Mouse (Mus musculus): ENCODE measurements around the gene Rora. TPM values are rescaled to one million over a fixed set of nuclear protein-coding genes. Genes with fewer than 3 reads are reported as not detected.

The Rora gene
- polyA plus RNA-seq, 1 experiment from 2014 or later, result 7.6 TPM

DNA sequence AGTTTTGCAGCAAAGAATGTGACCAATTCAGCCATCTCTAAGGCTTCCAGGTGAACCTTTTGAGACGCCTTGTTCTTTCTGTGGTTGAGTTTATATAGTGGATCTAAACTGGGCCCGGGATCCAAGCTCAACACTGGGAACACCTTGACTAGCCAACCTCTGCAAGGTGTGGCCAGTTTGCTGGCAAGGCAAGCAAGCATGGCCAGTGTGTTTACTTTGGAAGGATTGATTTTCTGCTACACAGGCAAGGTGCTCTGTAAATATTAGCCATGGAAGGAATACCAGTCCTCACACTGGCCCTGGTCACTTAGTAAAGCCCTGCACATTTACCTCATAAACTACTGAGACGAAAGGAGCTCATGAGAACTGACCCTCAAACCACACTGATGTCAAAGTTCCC is 172.3 kb downstream of the Rora start:
- no peak overlapping the region for H3K4me2 ChIP-seq
- H3K27ac ChIP-seq, result peak overlapping the region; percentile 72; the same call in 1 of the 2 replicates
- H3K9ac ChIP-seq, result no peak overlapping the region
- no peak overlapping the region for H3K4me3 ChIP-seq (replicated peaks)
- 58% methylated on average over 3 of the region's 3 CpGs for WGBS
- ATAC-seq (ENCODE audit: insufficient read depth, low FRiP score, low read depth), result peak; percentile 81
- no peaks in the 10 kb centered on the region for H3K9me3 ChIP-seq
- peaks cover 8% of the 10 kb centered on the region; the same call in 1 of the 2 replicates for H3K4me1 ChIP-seq
- H3K36me3 ChIP-seq, result no peaks in the 10 kb centered on the region
- no peaks in the 10 kb centered on the region for H3K27me3 ChIP-seq (replicated peaks)

DNA sequence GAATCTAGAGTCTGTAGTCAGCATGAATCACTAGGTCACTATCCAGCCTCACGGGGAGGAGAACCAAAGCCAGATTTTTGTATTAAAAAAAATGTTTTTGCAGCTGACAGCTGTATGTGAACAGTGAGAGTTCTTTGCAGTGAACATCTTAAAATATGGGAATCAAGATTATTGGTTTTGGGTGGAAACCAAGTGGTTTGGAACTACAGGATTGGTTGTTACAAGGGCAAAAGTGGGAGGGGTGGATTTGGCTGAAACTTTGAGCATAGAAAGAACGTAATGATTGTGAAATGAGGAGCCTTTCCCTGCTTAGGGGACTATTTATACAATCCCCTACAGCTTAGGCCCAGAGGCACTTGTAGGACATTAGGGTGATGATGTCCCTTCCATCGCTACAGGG is 173.9 kb downstream of the Rora start:
- Histone ChIP-seq H3K4me2 (no peak overlapping the region), H3K9me3 (no peaks in the 10 kb centered on the region), H3K9ac (no peak overlapping the region), H3K4me1 (peaks cover 8% of the 10 kb centered on the region; the same call in 1 of the 2 replicates), H3K27me3 (replicated peaks) (no peaks in the 10 kb centered on the region), H3K27ac (peak overlapping the region; percentile 33), H3K4me3 (replicated peaks) (no peak overlapping the region), H3K36me3 (no peaks in the 10 kb centered on the region)
- 44% methylated on average over 3 of the region's 3 CpGs for WGBS
- no peak for ATAC-seq (ENCODE audit: insufficient read depth, low FRiP score, low read depth)

DNA sequence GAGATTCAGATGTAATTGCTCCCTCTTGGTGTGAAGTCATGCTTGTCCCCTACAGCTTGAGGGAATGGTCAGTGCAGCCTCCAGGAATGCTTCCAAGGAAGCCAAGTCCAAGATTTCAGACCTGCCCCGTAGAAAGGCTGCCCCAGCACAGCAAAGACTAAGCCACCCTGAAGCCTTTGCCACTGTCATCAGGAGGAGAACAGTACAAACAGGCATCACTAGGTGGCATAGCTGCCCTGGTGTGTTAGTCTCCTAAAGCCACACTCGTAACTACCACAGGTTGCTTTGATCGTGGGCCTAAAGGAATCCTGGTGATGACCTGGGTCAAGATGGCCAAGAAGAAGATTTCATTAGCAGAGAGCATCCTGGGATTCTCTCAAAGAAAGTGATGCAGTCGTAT is 176.3 kb downstream of the Rora start:
- no peaks in the 10 kb centered on the region for H3K9me3 ChIP-seq
- H3K9ac ChIP-seq, result no peak overlapping the region
- no peaks in the 10 kb centered on the region for H3K27me3 ChIP-seq (replicated peaks)
- no peak for ATAC-seq (ENCODE audit: insufficient read depth, low FRiP score, low read depth)
- H3K4me2 ChIP-seq, result no peak overlapping the region
- H3K27ac ChIP-seq, result no peak overlapping the region
- H3K4me1 ChIP-seq, result peaks cover 8% of the 10 kb centered on the region; the same call in 1 of the 2 replicates
- no peak overlapping the region for H3K4me3 ChIP-seq (replicated peaks)
- 71% methylated on average over 4 of the region's 4 CpGs for WGBS
- H3K36me3 ChIP-seq, result no peaks in the 10 kb centered on the region

DNA sequence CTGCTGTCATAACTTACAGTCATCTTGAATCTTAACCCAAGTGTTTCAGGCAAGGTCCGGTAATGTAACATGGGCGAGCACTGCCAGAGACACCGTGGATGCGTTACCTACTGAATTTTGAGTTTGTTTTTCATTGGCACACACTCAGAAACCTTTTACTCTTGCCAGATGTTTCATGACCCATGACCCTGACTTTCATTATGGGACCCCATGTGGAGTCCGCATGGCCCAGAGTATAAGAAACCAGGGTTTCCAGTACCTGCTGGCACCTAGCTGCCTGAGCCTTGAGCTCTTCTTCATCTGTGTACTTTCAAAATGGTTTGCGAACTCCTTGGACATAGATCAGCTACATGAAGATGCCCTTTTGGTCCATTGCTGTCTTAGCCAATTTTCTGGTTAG is 179.7 kb downstream of the Rora start:
- 84% methylated on average over 6 of the region's 6 CpGs for WGBS
- Histone ChIP-seq H3K4me3 (replicated peaks) (no peak overlapping the region), H3K4me2 (no peak overlapping the region), H3K36me3 (no peaks in the 10 kb centered on the region), H3K9me3 (no peaks in the 10 kb centered on the region), H3K9ac (no peak overlapping the region), H3K4me1 (no peaks in the 10 kb centered on the region), H3K27ac (no peak overlapping the region), H3K27me3 (replicated peaks) (no peaks in the 10 kb centered on the region)
- ATAC-seq (ENCODE audit: insufficient read depth, low FRiP score, low read depth), result no peak

DNA sequence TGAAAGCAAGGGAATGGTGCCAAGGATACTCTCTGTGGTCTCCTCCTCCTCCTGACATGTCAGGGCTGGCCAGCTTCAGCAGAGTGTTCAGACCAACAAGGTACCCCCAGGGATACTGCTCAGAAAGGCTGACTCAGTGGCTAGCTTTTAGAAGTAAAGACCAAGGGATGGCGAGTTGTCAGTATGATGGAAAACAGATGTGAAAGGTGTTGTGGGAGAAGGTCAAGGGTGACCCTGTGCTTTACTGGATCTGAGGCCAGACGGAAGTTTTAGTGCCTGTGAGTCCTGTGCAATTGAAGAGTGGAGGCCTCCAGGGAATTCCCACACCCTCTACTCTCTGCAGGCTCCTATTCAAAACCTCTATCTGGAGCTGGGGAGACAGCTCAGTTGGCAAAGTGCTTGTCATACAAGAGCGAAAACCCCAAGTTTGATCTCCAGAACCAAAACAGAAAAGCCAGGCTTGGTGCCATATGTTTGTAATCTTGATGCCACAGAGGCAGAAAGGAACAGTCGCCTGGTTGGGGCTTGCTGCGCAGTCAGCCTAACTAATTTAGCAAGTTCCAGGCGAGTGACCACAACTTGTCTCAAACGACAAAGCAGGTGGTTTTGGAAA is 181.6 kb downstream of the Rora start:
- Histone ChIP-seq H3K4me2 (no peak overlapping the region), H3K27ac (no peak overlapping the region), H3K4me3 (replicated peaks) (no peak overlapping the region), H3K36me3 (no peaks in the 10 kb centered on the region), H3K4me1 (no peaks in the 10 kb centered on the region), H3K27me3 (replicated peaks) (no peaks in the 10 kb centered on the region), H3K9ac (no peak overlapping the region), H3K9me3 (no peaks in the 10 kb centered on the region)
- no peak for ATAC-seq (ENCODE audit: insufficient read depth, low FRiP score, low read depth)
- 64% methylated on average over 7 of the region's 7 CpGs for WGBS

DNA sequence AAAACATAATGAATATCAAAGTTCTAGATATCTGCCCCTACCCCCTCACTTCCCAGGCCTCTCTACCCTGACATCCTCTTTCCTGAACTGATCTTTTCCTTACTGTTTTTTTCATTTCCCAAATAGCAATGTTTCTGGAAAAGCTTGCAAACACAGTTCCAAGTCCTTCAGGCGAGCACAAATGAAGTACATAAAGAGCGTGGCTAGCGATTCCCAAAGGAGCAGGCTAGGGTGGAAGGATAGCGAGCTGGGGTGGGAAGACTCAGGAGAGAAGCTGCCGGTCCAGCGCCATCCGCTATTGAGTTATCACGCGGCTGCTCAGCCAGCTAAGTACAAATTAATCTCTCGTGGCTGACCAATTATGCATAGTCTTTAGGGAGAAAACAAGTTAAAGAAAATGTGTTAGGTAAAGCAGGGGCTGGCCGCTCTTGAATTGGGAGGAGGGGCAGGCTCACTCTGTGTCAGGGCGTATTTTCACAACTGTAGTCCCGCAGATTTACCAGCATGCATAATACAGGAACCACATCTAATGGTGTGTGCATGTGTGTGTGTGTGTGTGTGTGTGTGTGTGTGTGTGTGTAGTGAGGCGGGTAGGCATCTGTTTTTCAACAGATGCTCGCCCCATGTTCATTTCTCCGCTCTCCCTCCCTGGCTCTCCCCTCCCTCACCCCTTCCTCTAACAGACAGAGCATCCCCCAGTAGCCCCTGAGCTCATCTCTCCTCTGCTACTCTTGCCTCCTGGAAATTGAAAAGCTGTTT is 188.7 kb downstream of the Rora start:
- no peak for ATAC-seq (ENCODE audit: insufficient read depth, low FRiP score, low read depth)
- H3K27me3 ChIP-seq (replicated peaks), result no peaks in the 10 kb centered on the region
- H3K9me3 ChIP-seq, result no peaks in the 10 kb centered on the region
- H3K4me3 ChIP-seq (replicated peaks), result no peak overlapping the region
- H3K4me1 ChIP-seq, result no peaks in the 10 kb centered on the region
- H3K36me3 ChIP-seq, result no peaks in the 10 kb centered on the region
- no peak overlapping the region for H3K4me2 ChIP-seq
- no peak overlapping the region for H3K27ac ChIP-seq
- no peak overlapping the region for H3K9ac ChIP-seq
- WGBS, result 80% methylated on average over 16 of the region's 16 CpGs

DNA sequence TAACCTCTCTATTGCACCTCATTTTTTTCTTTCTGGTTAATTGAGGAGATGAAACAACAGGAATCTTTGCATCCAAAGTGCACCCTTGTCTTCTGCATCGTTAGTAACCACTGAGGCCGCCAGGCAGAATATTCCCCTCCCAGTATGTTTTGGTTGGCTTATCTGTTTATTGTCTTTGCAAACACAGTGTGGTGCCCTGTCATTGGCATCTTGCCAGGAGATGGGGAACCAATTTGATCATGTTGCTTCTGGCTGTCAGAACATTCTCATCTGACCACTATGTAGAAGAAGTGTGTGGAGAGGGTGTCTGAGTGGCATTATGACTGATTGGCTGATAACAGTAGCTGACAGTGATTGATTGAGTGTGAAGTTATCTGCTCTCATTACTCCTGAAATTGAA is 192.0 kb downstream of the Rora start:
- Histone ChIP-seq H3K9ac (no peak overlapping the region), H3K27ac (no peak overlapping the region), H3K4me2 (no peak overlapping the region), H3K9me3 (no peaks in the 10 kb centered on the region), H3K4me3 (replicated peaks) (no peak overlapping the region), H3K36me3 (no peaks in the 10 kb centered on the region), H3K27me3 (replicated peaks) (no peaks in the 10 kb centered on the region), H3K4me1 (no peaks in the 10 kb centered on the region)
- 54% methylated on average over 2 of the region's 2 CpGs for WGBS
- ATAC-seq (ENCODE audit: insufficient read depth, low FRiP score, low read depth), result no peak

DNA sequence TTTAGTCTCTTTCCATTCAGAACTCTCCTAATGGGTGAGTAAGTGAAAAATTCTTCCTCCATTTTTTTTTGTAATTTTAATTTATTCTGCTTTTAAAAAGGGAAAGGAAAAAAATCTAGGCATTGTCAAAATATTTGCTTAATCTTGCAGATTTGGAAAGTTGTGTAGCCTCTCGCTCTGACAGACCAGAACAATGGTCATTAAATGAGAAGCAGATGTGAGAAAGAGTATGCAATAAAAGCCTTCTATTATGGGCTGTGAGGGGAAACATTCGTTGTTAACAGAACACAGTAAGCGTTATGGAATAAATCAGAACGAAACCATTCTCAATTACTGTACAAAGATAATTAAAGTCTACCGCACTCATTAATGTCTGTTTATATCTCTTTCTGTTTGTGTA is 196.7 kb downstream of the Rora start:
- H3K27me3 ChIP-seq (replicated peaks), result no peaks in the 10 kb centered on the region
- H3K4me3 ChIP-seq (replicated peaks), result no peak overlapping the region
- H3K9ac ChIP-seq, result no peak overlapping the region
- 73% methylated on average over 5 of the region's 5 CpGs for WGBS
- H3K4me2 ChIP-seq, result no peak overlapping the region
- no peaks in the 10 kb centered on the region for H3K36me3 ChIP-seq
- no peaks in the 10 kb centered on the region for H3K4me1 ChIP-seq
- no peaks in the 10 kb centered on the region for H3K9me3 ChIP-seq
- ATAC-seq (ENCODE audit: insufficient read depth, low FRiP score, low read depth), result no peak
- H3K27ac ChIP-seq, result no peak overlapping the region

DNA sequence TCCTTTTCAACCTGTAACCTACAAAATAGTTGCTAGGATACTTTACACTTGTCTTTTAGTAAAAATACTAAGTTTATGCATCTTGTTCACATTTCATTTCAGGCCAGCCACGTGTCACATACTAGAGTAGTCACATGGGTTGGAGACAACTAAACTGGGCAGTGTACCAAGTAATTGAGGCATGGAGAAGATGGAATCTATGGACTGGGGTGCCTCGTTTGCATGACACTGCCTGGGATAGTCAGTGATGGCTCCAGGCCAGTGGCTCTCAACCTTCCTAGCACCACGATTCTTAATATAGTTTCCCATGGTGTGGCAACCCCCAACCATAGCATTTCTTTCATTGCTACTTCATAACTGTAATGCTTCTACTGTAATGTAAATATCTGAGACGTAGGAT is 198.6 kb downstream of the Rora start:
- 54% methylated on average over 4 of the region's 4 CpGs for WGBS
- H3K9ac ChIP-seq, result no peak overlapping the region
- no peak for ATAC-seq (ENCODE audit: insufficient read depth, low FRiP score, low read depth)
- no peak overlapping the region for H3K27ac ChIP-seq
- H3K4me1 ChIP-seq, result no peaks in the 10 kb centered on the region
- no peaks in the 10 kb centered on the region for H3K27me3 ChIP-seq (replicated peaks)
- no peaks in the 10 kb centered on the region for H3K9me3 ChIP-seq
- no peak overlapping the region for H3K4me2 ChIP-seq
- H3K36me3 ChIP-seq, result no peaks in the 10 kb centered on the region
- H3K4me3 ChIP-seq (replicated peaks), result no peak overlapping the region

DNA sequence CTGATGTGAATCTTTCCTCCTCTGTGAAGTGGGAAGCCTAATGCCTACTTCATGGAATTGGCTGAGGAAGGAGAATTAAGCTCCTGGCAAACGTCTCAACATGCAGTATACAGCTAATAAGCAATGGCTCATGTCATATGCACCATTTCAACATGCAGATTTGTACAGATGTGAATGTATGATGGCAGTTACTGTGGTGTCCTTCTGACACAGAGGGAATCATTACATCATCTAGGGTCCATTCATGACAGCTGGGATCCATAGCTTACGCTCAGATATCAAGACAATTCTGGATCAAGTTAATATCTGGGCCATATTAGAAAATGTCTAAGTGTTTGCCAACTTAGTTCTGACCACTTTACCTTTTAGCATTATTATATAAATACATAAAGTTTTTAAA is 199.3 kb downstream of the Rora start:
- H3K4me3 ChIP-seq (replicated peaks), result no peak overlapping the region
- no peak overlapping the region for H3K4me2 ChIP-seq
- no peaks in the 10 kb centered on the region for H3K4me1 ChIP-seq
- H3K27ac ChIP-seq, result no peak overlapping the region
- H3K27me3 ChIP-seq (replicated peaks), result no peaks in the 10 kb centered on the region
- 75% methylated on average over 2 of the region's 2 CpGs for WGBS
- H3K36me3 ChIP-seq, result no peaks in the 10 kb centered on the region
- no peak for ATAC-seq (ENCODE audit: insufficient read depth, low FRiP score, low read depth)
- no peaks in the 10 kb centered on the region for H3K9me3 ChIP-seq
- H3K9ac ChIP-seq, result no peak overlapping the region

DNA sequence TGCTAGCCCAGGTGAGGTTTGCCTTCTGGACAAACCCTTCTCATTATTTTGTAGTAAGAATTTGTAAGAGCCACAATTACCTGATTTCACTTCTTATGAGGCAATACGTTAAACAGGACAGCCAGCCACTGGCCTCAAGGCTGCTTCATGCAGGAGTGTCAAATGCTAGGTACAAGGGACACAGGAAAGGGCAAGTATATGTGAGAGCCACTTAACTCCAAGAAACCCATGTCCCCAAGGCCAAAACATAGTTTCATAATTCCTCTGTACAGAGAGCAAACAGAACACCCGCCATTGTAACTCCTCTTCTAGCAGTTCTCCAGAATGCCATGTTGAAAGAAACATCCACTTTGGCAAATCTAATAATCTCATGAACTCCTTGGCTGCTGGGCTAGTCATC is 205.9 kb downstream of the Rora start:
- Histone ChIP-seq H3K4me2 (no peak overlapping the region), H3K9ac (no peak overlapping the region), H3K4me3 (replicated peaks) (no peak overlapping the region), H3K27ac (no peak overlapping the region), H3K36me3 (no peaks in the 10 kb centered on the region), H3K4me1 (no peaks in the 10 kb centered on the region), H3K9me3 (0 out of 2 replicates have a peak, but pooled peaks cover 3% of the 10 kb centered on the region), H3K27me3 (replicated peaks) (no peaks in the 10 kb centered on the region)
- ATAC-seq (ENCODE audit: insufficient read depth, low FRiP score, low read depth), result no peak
- WGBS, result 75% methylated on average over 2 of the region's 2 CpGs

DNA sequence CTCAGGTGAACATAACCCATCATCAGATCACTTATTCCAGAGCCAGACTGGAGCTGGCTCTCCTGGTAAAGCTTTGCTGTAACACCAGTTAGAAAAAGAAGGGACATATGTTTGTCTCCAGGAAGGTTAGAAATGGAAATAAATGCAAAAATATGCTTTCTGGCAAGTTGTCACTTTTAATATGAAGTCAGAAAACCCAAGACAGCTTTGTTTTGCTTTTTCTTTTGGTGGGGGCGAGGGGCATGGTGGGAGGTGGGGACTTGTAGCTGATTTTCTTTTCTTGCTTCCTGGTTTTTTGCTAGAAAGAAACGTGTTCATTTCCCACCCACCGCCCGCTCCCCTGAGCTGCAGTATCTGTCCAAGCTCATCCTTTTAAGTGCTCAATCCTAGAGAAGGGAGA is 212.7 kb downstream of the Rora start:
- no peak for ATAC-seq (ENCODE audit: insufficient read depth, low FRiP score, low read depth)
- H3K4me1 ChIP-seq, result no peaks in the 10 kb centered on the region
- WGBS, result 73% methylated on average over 4 of the region's 4 CpGs
- no peak overlapping the region for H3K9ac ChIP-seq
- 0 out of 2 replicates have a peak, but pooled peaks cover 3% of the 10 kb centered on the region for H3K9me3 ChIP-seq
- no peak overlapping the region for H3K27ac ChIP-seq
- no peaks in the 10 kb centered on the region for H3K27me3 ChIP-seq (replicated peaks)
- no peaks in the 10 kb centered on the region for H3K36me3 ChIP-seq
- no peak overlapping the region for H3K4me3 ChIP-seq (replicated peaks)
- no peak overlapping the region for H3K4me2 ChIP-seq
